Mouse (Mus musculus) frontal cortex, postnatal 14 days (tissue): ENCODE data around the gene Rgl3.

Experiments used
- DNase-seq, 2 experiments: peaks; one replicate each; pipeline ENCODE4 v3.0.0; 2022; ENCODE audit warnings: low spot score in 2 of 2

Rgl3 gene

DNA sequence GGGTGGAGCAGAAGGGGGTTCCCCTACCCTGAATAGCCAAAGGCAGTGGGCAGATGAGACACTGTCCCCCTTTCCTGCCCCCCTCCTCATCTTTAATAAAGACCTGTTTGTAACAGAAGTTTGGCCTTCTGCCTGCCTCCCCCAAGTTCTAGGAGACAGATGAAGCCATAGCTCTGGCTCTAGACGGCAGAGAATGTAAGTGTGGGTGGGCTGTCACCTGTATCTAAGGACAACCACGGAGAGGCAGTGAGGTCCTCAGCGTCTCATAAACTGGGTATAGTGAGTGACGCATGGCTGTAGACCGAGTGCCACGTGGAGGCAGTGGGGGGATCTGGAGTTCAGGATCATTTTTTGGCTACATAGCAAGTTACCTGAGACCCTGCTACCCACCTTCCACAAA lies 40.5 kb downstream of the Rgl3 start:
- DNase-seq, result no peak

DNA sequence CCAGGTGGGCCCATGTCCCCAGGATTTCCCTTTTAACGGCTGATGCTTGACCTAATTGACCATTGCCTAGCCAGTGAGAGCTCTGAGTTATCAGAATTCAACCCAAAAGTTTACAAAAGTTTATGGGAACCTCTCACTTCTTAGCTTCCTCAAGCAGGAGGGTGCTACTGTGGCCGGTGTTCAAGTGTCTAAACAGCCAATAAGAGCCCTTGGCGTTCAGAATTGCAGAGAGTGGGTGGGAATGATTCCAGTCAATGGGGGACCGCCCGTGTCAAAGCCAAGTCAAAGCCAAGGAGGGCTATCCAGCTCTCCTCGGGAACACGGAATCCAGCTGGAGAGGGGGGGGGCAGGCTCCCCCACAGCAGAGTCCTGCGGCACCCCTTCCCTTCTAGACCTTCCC lies 41.1 kb downstream of the Rgl3 start:
- no peak for DNase-seq

DNA sequence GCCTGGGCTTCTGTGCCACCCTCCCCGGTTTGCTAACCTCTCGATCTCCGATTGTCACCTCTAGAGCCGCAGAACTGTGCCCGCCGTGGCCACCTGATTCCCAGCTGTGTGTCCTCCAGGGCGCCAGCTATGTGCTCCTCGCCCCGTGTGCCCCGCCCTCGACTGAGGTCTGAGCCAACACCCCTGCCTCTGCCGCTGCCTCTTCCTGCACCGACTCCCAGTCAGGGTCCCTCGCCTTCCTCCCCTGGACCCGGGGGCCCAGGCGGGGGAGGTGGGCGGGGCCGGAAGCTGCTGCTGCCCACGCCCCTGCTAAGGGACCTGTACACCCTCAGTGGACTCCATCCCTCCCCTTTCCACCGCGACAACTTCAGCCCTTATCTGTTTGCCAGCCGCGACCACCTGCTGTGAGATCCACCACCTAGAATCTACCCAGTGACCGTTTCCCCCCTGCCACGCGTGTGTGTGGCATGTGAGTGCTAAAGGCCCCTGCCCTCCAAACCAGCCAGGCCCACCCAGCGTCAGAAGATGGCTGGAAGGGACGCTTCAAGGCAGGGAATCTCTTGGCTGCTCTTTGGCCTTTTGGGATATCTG lies 41.6 kb downstream of the Rgl3 start:
- DNase-seq, result no peak

DNA sequence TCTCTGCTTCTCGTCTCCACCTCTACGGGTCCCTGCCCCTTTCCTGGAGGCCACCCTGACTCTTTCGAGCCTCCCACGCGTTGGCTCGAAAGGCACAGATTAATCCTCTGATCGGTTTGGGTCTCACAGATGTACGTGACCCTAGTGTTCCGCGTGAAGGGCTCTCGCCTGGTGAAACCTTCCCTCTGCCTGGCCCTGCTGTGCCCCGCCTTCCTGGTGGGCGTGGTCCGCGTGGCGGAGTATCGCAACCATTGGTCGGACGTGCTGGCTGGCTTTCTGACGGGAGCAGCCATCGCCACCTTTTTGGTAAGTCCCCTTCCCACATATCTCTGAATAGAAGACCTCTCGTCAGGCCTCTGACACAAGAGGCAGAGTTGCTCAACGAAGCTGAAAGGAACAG lies 45.0 kb downstream of the Rgl3 start:
- DNase-seq, result no peak

DNA sequence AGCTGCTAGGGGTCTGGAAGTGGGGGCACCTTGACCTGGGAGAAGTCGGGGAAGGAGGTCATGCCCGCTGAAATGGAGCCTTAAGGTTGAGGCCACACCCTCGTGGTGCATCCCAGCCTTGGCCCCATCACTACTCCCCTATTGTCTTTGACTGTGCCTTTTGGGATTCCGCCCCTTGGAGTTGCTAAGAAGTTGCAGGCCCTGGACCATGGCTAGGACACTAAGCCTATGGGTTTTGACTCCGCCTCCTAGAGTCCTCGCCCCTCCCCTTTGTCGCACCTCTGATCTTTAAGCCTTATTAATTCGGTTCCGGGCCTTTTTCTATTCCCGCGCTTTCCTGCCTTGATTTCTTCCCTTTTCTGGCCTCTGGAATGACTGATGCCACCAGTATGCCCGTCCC lies 45.6 kb downstream of the Rgl3 start:
- DNase-seq, result no peak

DNA sequence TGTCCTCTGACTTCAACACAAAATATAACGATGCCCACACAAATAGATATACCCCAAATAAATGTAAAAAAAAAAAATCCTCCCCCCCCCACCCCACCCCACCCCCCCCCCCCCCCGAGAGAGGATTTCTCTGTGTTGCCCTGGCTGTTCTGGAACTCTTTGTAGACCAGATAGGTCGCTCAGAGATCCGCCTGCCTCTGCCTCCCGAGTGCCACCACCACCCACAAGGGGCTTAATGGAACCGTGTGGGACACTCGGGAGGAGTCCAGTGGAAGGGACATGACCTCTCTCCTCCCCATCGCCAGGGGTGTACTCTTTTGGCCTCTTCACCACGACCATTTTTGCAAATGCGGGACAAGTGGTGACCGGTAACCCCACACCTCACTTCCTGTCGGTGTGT lies 46.2 kb downstream of the Rgl3 start:
- no peak for DNase-seq

DNA sequence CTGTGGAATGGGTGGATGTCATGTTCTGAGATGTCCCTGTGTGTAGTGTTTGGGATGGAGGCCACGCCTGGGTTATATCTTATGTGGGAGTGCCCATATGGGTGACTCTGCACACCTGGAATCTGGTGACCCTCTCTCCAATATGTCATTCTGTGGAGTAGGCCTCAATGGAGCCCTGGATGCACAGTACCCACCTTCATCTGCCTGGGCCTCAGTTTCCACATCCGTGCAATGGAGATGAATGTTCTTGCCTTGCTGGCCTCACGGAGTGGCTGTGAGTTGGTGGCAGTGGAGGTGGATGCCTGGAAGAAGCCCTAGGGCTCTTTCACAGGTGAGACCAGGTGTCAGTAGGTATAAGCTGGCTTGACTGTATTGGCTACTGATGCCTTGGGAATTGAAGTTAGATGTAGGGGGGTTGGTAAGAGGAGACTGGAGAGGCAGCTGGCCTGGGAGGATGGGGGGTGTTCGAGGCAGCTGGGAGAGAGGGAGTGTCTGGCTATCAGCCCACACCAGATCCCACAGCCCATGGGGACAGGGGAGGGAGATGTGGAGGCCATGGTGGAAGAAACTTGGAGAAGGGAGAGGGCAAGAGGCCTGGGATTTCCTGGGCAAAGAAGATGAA lies 50.9 kb downstream of the Rgl3 start:
- DNase-seq, result no peak

DNA sequence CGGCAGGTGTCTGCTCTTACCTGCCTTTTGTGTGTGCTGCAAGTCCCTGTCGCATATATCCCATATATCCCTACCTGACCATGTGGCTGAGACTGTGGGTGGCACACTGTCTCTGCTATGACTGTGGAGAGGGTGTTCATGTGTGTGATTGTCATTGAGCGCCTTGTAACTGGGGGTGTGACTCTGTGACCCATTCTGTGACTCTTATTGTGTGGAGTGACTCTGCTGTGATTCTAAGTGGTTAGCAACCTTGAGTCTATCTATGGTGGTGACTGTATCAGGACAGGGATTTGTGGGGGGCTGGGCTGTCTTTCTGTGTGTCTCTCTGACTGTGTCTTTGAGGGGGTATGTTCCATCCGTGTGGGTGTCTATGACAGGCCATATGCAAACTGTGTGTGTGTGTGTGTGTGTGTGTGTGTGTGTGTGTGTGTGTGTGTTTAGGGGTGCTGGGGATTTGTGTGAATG lies 51.5 kb downstream of the Rgl3 start:
- peak in 1 of 2 experiments; percentile 51 for DNase-seq

DNA sequence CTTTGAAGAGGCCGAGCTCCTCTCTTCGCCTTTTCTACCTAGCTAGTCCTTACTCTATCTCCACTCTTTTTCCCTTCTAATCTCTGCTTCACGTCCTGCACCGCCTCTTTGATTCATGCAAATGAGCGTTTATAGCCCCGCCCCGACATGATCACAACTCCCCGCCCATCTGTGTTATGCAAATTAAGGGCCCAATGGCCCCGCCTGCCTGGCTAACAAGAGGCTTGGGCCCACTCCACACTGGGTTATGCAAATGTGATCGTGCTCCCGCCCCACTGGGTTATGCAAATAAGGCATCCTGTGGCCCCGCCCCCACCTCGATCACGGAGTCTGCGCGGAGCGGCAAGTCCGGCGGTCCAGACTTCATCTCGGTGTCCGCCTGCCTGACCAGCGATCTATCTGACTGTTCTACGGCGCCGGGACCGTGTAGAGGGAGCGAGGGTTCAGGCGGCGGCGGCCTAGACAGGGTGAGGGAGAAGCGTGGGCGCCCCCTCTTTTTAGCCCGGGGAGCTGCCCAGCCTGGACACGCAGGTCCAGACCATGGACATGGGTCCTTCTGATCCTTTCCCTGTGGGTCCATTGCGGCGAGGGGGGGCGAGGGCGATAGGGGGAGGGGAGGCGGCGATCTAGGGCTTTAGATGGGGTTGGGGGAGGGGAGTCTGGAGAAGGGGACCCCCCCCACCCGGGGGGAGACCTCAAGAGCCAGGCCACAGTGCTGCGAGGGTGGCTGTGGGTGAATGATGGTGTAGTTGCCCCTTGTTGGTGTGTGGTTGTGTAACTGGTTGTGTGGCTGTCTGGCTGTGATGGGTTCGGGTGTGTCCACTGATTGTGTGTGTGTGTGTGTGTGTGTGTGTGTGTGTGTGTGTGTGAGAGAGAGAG lies 52.3 kb downstream of the Rgl3 start, which contains the start of gene Plppr2:
TSS of gene Plppr2 (plus strand) at position 342 of the 879 bp plus-strand sequence.
- peak; percentile 96 to 98 for DNase-seq

DNA sequence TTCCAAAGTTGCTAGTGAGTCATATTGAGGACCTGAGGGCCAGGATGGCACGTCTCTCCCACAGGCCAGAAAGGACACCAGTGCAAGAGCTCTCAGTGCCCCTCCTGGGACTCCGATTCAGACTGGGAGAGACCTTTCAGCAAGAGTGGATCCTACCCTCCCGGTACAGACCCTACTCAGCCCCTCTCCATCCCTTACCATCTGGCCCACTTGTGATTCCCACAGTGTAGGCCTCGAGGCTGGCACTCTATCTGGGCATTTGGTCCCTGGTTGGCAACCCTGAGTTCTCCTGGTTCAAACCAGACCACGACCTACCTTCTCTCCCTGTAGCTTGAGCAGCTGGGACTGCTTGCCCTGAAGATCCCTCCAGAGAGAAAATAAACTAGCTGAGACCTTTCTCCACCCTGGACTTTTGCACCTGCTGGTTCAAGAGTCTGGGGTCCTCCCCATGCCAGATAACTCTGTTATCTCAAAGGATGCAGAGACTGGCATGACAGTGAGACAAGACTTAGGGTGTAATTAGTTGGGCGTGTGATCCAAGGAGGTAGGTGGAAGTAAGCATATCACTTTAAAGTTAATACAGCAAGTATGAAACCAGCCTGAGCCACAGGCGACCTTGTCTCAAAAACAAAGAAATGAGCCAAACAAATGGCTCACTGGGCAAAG lies 53.6 kb downstream of the Rgl3 start:
- no peak for DNase-seq

DNA sequence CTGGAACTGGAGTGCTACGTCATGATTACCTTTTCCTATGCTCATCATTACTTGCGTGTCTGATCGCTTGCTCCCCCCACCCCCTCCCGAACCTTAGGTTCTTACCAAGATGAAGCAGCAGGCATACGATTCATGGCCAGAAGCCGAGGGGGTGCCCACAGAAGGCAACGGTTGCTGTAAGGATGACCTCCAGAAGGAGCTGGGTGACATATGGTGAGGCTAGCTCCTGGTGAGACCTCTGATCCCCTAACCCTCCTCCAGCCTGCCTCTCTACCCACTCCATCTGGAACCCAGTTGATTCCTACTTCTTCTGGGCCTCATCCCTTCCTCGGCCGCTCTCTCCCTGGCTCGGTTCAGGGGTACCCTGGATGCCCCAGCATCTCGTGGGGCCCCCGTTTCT lies 55.2 kb downstream of the Rgl3 start:
- DNase-seq, result no peak

DNA sequence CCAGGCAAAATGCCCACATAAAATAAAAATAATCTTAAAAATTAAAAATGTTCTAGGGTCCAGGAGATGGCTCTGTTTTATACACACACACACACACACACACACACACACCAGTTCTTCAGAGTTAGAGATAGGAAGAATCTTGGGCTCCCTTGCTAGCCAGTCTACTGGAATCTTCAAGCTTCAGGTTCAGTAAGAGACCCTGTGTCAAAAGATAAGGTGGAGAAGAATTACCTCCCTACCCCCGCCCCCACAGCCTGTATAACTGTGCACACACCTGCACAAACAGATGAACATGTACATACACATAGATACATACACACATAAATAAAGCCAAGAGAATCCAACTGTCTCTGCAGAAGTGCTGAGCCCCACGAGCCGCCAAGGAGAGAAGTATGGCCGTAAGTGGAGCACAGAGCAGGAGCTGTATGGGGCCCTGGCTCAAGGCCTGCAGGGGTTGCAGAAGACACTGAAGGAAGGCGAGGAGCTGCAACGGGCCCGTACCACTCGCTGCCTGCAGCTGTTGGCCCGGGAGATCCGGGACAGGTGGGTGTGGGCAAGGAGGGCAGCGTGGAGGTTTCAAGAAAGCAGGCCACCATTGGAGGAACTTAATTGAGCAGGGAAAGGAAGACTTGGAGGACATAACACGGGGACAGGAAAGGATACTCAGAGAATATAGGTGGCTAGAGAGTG lies 56.7 kb downstream of the Rgl3 start:
- no peak for DNase-seq

DNA sequence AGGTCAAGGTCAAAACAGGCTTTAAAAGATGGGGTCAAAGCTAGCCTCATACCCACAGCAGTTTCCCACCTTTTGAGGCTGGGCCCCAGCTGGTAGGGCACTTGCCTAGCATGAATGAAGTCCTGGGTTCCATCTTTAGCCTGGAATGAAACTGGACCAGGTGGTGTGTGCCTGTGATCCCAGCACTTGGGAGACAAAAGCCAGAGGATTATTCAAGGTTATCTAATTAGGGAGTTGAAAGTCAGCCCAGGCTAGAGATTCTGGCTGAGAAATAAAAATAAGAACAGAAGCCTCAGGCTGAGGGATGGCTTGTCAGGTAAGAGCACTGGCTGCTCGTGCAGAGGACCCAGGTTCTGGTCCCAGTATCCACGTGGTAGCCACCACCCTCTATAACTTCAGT lies 57.2 kb downstream of the Rgl3 start:
- no peak for DNase-seq

DNA sequence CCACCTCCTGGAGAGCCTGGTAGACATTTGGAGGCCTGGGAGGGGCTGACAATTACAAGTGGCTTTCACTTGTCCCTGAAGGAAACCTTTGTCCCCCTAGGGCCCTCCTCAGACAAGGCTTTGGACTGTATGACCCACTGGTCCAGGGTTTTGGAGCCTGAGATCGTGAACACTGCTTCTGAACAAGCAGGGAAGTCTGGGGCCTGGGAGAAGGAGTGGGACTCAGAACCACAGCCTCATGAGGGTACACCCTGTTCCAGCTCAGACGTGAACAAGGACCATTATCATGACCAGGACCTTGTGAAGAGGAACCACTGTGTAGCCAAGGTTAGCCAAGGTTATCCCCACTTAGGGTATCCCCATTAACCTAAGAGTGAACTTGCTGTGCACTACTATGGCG lies 60.0 kb downstream of the Rgl3 start:
- no peak for DNase-seq

DNA sequence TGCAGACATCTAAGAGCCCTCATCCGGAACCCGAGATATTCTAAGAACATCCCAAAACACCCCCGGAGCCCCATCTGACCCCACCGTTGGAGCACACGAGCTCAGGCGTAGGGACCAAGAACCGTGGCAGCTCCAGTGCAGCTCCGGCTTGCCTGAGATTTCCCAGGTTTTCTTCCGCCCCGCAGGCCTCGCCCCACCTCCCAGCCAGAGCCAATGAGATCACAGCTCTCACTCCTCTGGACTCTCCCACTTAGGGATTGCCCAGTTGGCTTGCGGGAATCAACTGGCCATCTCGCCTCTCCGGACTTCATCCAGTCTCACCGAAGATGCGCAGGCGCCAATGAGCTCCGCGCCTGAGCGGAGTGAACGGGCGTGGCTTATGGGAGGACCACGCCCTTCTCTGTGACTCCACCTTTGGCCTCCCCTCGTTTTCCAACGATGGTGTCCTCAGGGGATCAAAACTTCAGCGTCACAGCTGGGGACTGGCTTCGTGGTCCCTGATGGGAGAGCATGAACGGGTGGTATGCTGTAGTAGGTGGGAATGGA lies 62.0 kb downstream of the Rgl3 start, which contains the start of the genes Ccdc159 and Tmem205:
TSS of gene Ccdc159 (plus strand) at position 264 of the 546 bp plus-strand sequence.
TSS of gene Tmem205 (minus strand) at position 349 of the 546 bp plus-strand sequence.
- peak; percentile 83 to 93 for DNase-seq

DNA sequence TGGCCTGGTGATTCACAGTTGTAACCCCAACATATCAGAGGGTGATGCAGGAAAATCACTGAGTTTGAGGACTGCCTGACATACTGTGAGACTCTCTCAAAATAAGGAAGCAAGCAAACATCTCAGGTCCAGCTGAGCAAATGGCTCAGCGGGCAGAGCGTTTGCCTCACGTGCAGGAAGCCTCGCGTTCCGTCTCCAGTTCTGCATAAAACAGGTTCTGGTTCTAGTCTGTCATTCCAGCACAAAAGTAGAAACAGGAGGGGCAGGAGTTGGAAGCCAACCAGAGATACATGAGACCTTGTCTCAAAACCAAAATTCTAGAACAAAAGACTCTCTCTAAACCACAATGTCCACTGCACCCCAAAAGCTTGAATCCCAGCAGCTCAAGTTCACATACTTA lies 62.5 kb downstream of the Rgl3 start:
- DNase-seq, result no peak

DNA sequence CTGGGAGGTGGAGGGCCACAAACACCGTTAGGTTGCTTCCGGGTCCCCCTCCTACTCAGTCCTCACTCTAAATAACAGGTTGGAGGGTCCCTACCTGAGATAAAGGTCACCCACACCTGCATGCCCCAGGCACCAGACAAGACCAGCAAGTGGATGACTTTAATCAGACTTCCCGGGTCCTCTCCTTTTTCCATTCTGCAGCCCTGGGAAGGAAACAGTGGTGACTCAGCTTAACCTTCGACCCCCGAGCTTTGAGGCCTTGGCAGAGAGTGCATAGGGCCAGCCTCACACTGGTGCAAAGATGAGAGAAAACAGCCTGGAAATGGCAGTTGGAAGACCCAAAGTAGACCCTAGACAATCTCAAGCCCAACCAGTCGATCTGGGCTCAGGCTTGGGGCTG lies 63.1 kb downstream of the Rgl3 start:
- DNase-seq, result no peak

DNA sequence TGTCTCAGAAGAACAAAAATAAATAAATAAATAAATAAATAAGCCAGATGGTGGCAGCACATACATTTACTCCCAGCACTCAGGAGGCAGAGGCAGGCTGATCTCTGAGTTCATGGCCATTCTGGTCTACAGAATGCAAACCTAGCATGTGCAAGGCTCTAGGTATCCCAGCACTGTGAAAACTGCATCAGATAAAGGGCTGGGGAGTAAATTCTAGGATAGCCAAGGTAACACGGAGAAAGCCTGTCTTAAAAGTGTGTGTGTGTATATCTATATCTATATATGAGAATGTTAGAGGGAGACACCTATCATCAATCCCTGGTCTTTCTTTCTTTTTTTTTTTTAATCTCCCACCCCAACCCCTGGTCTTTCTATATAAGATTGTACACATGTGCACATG lies 63.7 kb downstream of the Rgl3 start:
- DNase-seq, result no peak

DNA sequence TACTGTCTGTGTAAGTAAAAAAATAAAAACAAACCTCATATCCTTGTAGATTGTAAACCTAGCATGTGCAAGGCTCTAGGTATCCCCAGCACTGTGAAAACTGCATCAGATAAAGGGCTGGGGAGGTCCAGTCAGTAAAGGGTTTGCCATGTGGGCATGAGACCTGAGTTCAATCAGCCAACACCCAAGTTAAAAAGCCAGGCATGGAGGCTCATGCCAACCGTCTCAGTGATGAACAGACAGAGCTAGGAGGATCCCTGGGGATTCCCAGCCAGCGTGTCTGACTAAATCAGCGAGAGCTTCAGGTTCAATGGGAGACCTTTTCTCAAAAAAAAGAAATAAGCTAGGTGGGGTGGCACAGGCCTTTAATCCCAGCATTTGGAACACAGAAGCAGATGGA lies 64.2 kb downstream of the Rgl3 start:
- DNase-seq, result no peak

DNA sequence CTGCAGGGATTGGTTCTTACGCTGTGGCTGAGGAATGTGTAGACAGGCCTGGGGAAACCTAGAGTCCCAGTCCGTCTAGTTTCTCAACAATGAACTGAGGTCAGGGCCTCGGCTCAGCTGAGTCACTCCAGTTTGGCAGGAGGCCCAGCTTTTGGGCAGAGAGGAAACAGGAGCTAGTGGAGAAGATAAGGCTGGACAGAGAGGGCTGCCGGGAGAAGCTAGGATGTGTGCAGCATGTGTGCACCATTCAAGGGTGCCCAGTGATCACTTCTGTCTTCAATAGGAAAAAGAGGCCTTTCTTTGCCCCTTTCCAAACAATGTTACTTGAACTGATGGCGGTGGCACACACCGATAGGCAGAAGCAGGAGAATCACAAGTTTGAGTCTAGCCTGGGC lies 65.2 kb downstream of the Rgl3 start:
- DNase-seq, result no peak

DNA sequence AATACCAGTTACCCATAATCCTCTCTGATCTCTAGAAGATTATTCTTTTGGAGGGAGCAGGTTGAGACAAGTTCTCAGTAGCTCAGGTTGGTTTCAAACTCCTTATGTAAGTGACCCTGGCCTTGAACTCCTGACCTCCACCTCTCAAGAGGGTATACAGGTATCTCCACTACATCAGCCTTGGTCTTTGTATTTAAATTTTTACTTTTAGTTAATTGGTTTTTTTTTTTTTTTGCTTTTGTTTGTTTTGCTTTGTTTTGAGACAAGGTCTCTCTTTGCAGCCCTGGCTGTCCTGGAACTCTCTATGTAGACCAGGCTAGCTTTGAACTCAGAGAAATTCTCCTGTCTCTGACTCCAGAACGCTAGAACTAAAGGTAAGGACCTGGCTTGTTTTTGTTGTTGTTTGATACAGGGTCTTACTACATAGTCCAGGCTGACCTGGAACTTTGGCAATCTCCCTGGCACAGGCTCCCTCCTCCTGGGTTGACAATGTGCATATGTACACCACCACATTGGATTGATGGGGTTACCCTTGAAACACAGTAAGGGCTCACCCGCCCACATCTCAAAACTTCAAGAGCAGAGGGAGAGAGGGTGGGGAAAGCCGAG lies 65.7 kb downstream of the Rgl3 start:
- no peak for DNase-seq
